Mouse (Mus musculus): ENCODE results near the gene Lrrc8d. TPM values are rescaled to one million over a fixed set of nuclear protein-coding genes. Genes with fewer than 3 reads are reported as not detected.

Gene Lrrc8d
- polyA plus RNA-seq, 1 experiment = 30.2 TPM

GRCm38 (mm10) chr5:105818411-105818810 lies 118.6 kb downstream of the Lrrc8d start:
- H3K4me3 ChIP-seq (ENCODE audit: insufficient read depth, low read length) = no peak overlapping the region
- peaks cover 11% of the 10 kb centered on the region for H3K4me1 ChIP-seq (ENCODE audit: control insufficient read depth, insufficient read depth, low read length)
- no peak overlapping the region for H3K27ac ChIP-seq (ENCODE audit: insufficient read depth, low read length)
- TF ChIP-seq CTCF (IDR thresholded peaks at IDR 0.05; ENCODE audit: borderline replicate concordance, insufficient read depth, low read length) = no peak
- no peak for TF ChIP-seq POLR2A (IDR thresholded peaks at IDR 0.05; ENCODE audit: low read depth, low read length)

DNA sequence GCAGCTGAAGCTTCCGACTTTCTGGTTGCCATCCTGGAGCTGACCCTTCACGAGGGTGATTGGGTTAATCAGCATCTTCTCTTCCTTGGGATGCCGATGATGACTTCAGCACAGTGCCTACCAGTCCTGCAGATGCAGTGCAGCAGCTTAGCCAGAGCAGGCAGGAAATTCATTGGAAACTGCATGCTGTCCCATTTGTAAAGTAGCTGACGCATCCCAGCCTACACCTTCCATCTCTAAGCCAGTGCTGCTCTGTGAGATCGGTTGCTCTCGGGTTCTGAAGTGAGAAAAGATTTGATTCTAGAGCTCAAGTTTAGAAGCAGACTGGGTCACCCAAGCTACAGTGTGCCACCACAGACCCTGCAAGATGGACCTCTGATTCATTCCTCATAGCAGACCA lies 121.6 kb downstream of the Lrrc8d start:
- TF ChIP-seq POLR2A (IDR thresholded peaks at IDR 0.05; ENCODE audit: low read depth, low read length) = no peak
- TF ChIP-seq CTCF (IDR thresholded peaks at IDR 0.05; ENCODE audit: borderline replicate concordance, insufficient read depth, low read length) = no peak
- Histone ChIP-seq H3K4me3 (ENCODE audit: insufficient read depth, low read length) (no peak overlapping the region), H3K4me1 (ENCODE audit: control insufficient read depth, insufficient read depth, low read length) (peaks cover 15% of the 10 kb centered on the region), H3K27ac (ENCODE audit: insufficient read depth, low read length) (no peak overlapping the region)

- TF ChIP-seq POLR2A (IDR thresholded peaks at IDR 0.05; ENCODE audit: low read depth, low read length) = no peak
- no peak overlapping the region for H3K4me3 ChIP-seq (ENCODE audit: insufficient read depth, low read length)
Measured at GRCm38 (mm10) chr5:105822521-105823498, 123.0 kb downstream of the Lrrc8d start.

GRCm38 (mm10) chr5:105824282-105824681 lies 124.5 kb downstream of the Lrrc8d start:
- Histone ChIP-seq H3K4me1 (ENCODE audit: control insufficient read depth, insufficient read depth, low read length) (peaks cover 22% of the 10 kb centered on the region), H3K4me3 (ENCODE audit: insufficient read depth, low read length) (no peak overlapping the region), H3K27ac (ENCODE audit: insufficient read depth, low read length) (no peak overlapping the region)
- TF ChIP-seq CTCF (IDR thresholded peaks at IDR 0.05; ENCODE audit: borderline replicate concordance, insufficient read depth, low read length) (no peak), POLR2A (IDR thresholded peaks at IDR 0.05; ENCODE audit: low read depth, low read length) (no peak)

More at GRCm38 (mm10) chr5:105822521-105823498, 123.0 kb downstream of the Lrrc8d start:
- Histone ChIP-seq H3K4me1 (ENCODE audit: control insufficient read depth, insufficient read depth, low read length) (peaks cover 22% of the 10 kb centered on the region), H3K27ac (ENCODE audit: insufficient read depth, low read length) (peak overlapping the region; percentile 72; the same call in 1 of the 2 replicates)

DNA sequence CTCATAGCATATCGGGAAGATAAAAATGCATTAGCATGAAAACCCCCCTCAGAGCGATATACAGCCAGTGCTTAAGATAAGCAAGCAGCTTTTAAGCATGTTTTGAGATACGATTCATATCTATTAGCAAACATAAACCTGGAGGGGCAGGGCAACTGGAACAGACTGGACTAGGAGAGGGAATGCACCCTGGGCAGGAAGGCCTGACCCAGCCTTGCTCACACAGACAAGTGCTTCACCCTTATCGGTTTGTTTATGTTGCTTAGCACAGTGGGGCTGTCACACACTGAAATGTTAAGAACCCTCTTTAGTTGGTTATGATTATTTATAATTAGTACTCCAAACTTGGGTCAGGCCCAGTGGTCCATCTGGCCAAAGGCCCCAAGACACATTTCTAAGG lies 125.1 kb downstream of the Lrrc8d start:
- no peak for TF ChIP-seq POLR2A (IDR thresholded peaks at IDR 0.05; ENCODE audit: low read depth, low read length)
- TF ChIP-seq CTCF (IDR thresholded peaks at IDR 0.05; ENCODE audit: borderline replicate concordance, insufficient read depth, low read length) = no peak

GRCm38 (mm10) chr5:105826916-105827510 lies 127.2 kb downstream of the Lrrc8d start:
- peaks cover 22% of the 10 kb centered on the region for H3K4me1 ChIP-seq (ENCODE audit: control insufficient read depth, insufficient read depth, low read length)
- no peak overlapping the region for H3K4me3 ChIP-seq (ENCODE audit: insufficient read depth, low read length)
- no peak for TF ChIP-seq CTCF (IDR thresholded peaks at IDR 0.05; ENCODE audit: borderline replicate concordance, insufficient read depth, low read length)
- no peak for TF ChIP-seq POLR2A (IDR thresholded peaks at IDR 0.05; ENCODE audit: low read depth, low read length)
- H3K27ac ChIP-seq (ENCODE audit: insufficient read depth, low read length) = no peak overlapping the region

More for the DNA sequence above, 125.1 kb downstream of the Lrrc8d start:
- Histone ChIP-seq H3K4me1 (ENCODE audit: control insufficient read depth, insufficient read depth, low read length) (peaks cover 22% of the 10 kb centered on the region), H3K4me3 (ENCODE audit: insufficient read depth, low read length) (no peak overlapping the region), H3K27ac (ENCODE audit: insufficient read depth, low read length) (no peak overlapping the region)

DNA sequence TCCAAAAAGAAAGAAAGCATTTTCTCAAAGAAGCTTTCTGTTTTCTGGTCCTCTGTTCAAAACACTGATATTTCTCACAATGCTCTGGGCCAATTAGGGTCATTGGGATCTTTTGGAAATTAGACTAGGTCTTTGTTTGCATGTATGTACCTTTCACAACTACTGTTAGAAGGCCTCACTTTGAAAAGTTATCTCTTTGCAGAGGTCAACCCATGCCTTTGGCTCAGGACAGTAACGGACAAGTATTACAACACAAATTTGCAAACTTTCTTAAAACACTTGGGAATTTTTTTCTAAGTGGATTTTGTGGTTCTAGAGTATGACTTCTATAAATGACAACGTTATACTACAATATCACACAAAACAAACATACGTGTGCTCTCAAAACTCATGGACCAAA lies 128.3 kb downstream of the Lrrc8d start:
- Histone ChIP-seq H3K4me3 (ENCODE audit: insufficient read depth, low read length) (no peak overlapping the region), H3K27ac (ENCODE audit: insufficient read depth, low read length) (no peak overlapping the region), H3K4me1 (ENCODE audit: control insufficient read depth, insufficient read depth, low read length) (peaks cover 18% of the 10 kb centered on the region)
- TF ChIP-seq CTCF (IDR thresholded peaks at IDR 0.05; ENCODE audit: borderline replicate concordance, insufficient read depth, low read length) (no peak), POLR2A (IDR thresholded peaks at IDR 0.05; ENCODE audit: low read depth, low read length) (no peak)

- H3K4me1 ChIP-seq (ENCODE audit: control insufficient read depth, insufficient read depth, low read length) = peaks cover 12% of the 10 kb centered on the region
- TF ChIP-seq CTCF (IDR thresholded peaks at IDR 0.05; ENCODE audit: borderline replicate concordance, insufficient read depth, low read length) (no peak), POLR2A (IDR thresholded peaks at IDR 0.05; ENCODE audit: low read depth, low read length) (no peak)
- no peak overlapping the region for H3K27ac ChIP-seq (ENCODE audit: insufficient read depth, low read length)
- no peak overlapping the region for H3K4me3 ChIP-seq (ENCODE audit: insufficient read depth, low read length)
Measured at GRCm38 (mm10) chr5:105829008-105829586, 129.3 kb downstream of the Lrrc8d start.

DNA sequence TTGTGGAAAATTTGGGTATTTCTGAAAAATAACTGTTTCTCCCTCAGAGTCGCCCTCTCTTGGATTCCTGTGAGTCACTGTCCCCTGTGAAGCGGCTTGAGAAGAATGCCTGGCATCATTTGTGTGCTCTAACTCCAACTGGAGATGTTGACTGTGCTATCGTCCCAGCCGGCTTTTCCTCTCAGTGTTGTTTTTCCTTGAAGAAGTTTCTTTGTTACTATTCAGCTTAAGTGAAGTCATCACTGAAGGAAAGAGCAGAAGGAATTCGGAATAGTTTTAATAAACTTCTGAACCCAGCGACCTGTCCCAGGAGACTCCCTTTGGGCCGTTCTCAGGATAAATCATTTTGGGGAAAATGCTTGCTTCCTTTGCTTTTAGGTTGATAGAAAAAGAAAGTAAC lies 132.4 kb downstream of the Lrrc8d start:
- no peak for TF ChIP-seq POLR2A (IDR thresholded peaks at IDR 0.05; ENCODE audit: low read depth, low read length)
- Histone ChIP-seq H3K27ac (ENCODE audit: insufficient read depth, low read length) (peak overlapping the region; percentile 70), H3K4me1 (ENCODE audit: control insufficient read depth, insufficient read depth, low read length) (peaks cover 4% of the 10 kb centered on the region; the same call in 1 of the 2 replicates), H3K4me3 (ENCODE audit: insufficient read depth, low read length) (no peak overlapping the region)

Measured in embryonic fibroblast, embryonic 13.5 days (primary cell).